Mouse (Mus musculus) thymus, adult 2 months (tissue): ENCODE data around the gene Traf4. TPM values are rescaled to one million over a fixed set of nuclear protein-coding genes. Genes with fewer than 3 reads are reported as not detected.

Source experiments
- DNase-seq: peaks from one replicate; pipeline ENCODE4 v3.0.0; 2021
- H3K27ac ChIP-seq: fragments of 200-500 bp; 2 replicates; pipeline ENCODE4 v1.5.1; 2012; ENCODE audit warnings: low read length, control low read depth; ENCODE audit not compliant: control insufficient read depth, insufficient read depth
- H3K27me3 ChIP-seq: fragments of 200-500 bp; 2 replicates; pipeline ENCODE4 v1.6.1; 2012; ENCODE audit warnings: mild to moderate bottlenecking, low read length, moderate library complexity, mixed read lengths; ENCODE audit not compliant: control insufficient read depth, insufficient read depth
- H3K36me3 ChIP-seq: fragments of 200-500 bp; 2 replicates; pipeline ENCODE4 v1.6.1; 2012; ENCODE audit warnings: mild to moderate bottlenecking, low read length, moderate library complexity; ENCODE audit not compliant: control insufficient read depth, insufficient read depth
- H3K4me1 ChIP-seq: fragments of 200-500 bp; replicated peaks from 2 replicates; pipeline ENCODE4 v1.6.1; 2012; ENCODE audit warnings: low read length; ENCODE audit not compliant: control insufficient read depth, insufficient read depth
- H3K4me3 ChIP-seq: fragments of 200-500 bp; 2 replicates; pipeline ENCODE4 v1.5.1; 2012; ENCODE audit warnings: mild to moderate bottlenecking, low read length, control low read depth, moderate library complexity; ENCODE audit not compliant: control insufficient read depth, insufficient read depth
- CTCF ChIP-seq: fragments of 200-500 bp; IDR thresholded peaks from 2 replicates; pipeline ENCODE4 v1.5.1; 2012; ENCODE audit warnings: mild to moderate bottlenecking, control low read depth, low read length, moderate library complexity, borderline replicate concordance; ENCODE audit not compliant: control insufficient read depth, poor library complexity, insufficient read depth; ENCODE audit errors: extremely low read depth
- POLR2A ChIP-seq: fragments of 200-500 bp; IDR thresholded peaks from 2 replicates; pipeline ENCODE4 v1.6.1; 2012; ENCODE audit warnings: mild to moderate bottlenecking, low read length, control low read depth, moderate library complexity; ENCODE audit not compliant: control insufficient read depth, poor library complexity, insufficient read depth; ENCODE audit errors: extremely low read depth
- WGBS: fragments of 180-500 bp; shearing (Covaris S2); methylation state at CpG from one replicate; pipeline ENCODE4 v1.1.7; 2018; 5-methylcytosine and 5-hydroxymethylcytosine counted together
- polyA plus RNA-seq: library from polyadenylated mRNA; depleted of rRNA; stranded (reverse); fragments of >200 nt; gene quantifications from 2 replicates; pipeline ENCODE4 v1.2.3, GENCODE M21; 2012

The Traf4 gene
- polyA plus RNA-seq, 1 experiment, result 275 TPM

- TF ChIP-seq POLR2A (no peak), CTCF (no peak)
- Histone ChIP-seq H3K4me1 (no peaks in the 10 kb centered on the region), H3K4me3 (no peak overlapping the region), H3K27me3 (no peaks in the 10 kb centered on the region), H3K36me3 (peaks cover 26% of the 10 kb centered on the region), H3K27ac (no peak overlapping the region)
- WGBS, result 98% methylated on average over 5 of the region's 5 CpGs
- DNase-seq, result no peak
Observed at GRCm38 (mm10) chr11:78155674-78156073, 9.7 kb downstream of the Traf4 start.

GRCm38 (mm10) chr11:78153778-78154177 lies 11.6 kb downstream of the Traf4 start:
- Histone ChIP-seq H3K36me3 (peaks cover 15% of the 10 kb centered on the region), H3K4me3 (no peak overlapping the region), H3K4me1 (no peaks in the 10 kb centered on the region), H3K27ac (no peak overlapping the region), H3K27me3 (no peaks in the 10 kb centered on the region)
- no peak for DNase-seq
- TF ChIP-seq CTCF, result no peak
- WGBS, result 97% methylated on average over 13 of the region's 13 CpGs

DNA sequence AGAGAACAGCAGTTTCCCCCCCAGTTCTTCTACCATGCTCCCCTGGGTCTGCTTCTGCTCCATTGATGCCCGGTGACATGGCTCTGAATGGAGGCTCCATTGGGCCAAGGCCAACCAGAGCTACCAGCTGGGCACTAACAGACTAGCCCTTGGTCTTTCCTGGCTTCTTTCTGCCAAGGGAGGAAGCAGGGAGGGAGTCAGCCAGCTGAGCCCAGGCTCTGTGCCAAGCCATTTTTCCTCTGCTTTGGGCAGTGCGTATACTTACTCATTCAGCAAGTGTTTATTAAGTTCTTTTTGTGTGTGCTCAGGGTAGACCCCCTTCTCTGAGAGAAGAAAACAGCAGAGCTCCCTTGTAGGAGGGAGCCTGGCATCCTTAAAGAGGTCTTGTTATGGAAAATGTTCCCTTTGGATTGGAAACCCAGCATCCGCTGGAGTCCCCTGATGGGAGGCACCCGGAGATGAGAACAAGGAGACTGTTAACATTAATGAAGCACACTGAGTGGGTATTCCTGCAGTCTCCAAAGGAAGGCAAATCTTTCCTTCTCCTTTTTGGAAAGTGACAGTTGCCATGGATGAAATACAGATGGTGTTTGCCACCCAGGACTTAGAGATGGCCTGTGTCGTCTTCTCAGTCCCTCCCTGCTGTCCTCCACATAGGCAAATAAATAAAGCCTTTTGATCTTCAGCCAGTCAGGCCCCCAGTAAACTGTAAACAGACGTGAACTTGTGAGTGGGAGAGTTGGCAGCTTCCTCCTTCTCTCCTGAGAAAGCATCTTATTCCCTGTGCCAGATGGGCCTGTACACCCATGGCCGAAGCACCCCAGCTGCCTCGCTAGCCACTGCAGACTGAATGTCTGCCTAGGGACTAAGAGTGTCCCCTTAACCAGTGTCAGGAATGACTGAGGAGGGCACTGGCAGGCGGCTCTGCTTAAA lies 12.8 kb downstream of the Traf4 start:
- Histone ChIP-seq H3K27me3 (no peaks in the 10 kb centered on the region), H3K36me3 (peaks cover 2% of the 10 kb centered on the region), H3K4me3 (no peak overlapping the region), H3K27ac (no peak overlapping the region), H3K4me1 (no peaks in the 10 kb centered on the region)
- 91% methylated on average over 9 of the region's 9 CpGs for WGBS
- DNase-seq, result no peak
- TF ChIP-seq CTCF, result no peak
- TF ChIP-seq POLR2A, result no peak

DNA sequence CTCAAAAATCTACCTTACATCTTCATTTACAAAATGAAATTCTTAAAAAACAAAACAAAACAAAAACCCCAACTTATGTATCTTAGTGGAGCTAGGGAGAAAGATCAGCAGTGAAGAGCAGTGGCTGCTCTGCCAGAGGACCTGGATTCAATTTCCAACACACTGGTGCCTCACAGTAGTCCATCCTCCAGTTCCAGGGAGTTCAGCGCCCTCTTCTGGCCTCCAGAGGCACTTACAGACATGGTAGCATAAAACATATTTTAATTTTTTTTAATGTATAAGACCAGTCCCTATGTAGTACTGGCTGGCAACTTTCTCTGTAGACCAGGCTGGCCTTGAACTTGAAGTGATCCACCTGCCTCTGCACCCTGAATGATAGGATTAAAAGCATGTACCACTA lies 14.2 kb downstream of the Traf4 start:
- WGBS, result 82% methylated on average over 1 of the region's 1 CpGs
- no peaks in the 10 kb centered on the region for H3K27me3 ChIP-seq
- no peaks in the 10 kb centered on the region for H3K36me3 ChIP-seq
- no peak for DNase-seq
- no peak overlapping the region for H3K4me3 ChIP-seq
- TF ChIP-seq POLR2A (no peak), CTCF (no peak)
- H3K27ac ChIP-seq, result no peak overlapping the region
- H3K4me1 ChIP-seq, result no peaks in the 10 kb centered on the region

DNA sequence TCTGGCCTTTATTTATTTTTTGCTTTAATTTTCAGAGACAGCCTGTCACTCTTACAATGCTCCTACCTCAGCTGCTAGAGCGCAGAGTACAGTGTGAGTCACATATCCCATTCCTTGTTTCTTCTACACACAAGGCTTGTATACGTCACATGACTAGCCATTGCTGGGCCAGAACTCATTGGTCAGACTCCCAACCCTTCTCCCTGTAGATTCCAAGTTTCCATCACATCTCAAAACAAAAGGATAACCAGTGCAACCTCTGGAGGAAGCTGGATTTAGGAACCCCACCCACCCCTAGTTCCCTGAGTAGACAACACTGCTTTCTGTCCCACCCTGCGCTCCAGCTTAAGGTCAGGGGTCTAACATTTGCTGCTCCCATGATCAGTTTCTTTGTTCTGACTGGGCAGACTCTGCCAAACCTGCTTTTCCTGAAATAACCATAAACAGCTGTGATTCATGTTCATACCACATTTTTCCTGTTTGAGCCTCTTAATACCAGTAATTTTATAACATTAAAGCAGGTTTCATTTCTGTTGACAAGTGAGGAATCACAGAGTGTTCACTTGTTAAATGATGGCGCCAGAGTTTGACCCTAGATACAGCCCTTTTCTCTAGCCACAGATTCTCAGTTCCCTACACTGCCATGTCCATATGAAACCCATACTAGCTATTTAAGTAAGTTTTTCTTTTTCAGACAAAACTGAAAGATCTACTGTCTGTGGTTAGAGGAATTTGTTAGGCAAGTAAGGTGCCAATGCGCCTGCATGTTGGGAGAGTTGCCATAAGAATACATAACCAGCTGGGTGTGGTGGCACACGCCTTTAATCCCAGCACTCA lies 18.5 kb downstream of the Traf4 start:
- Histone ChIP-seq H3K27me3 (no peaks in the 10 kb centered on the region), H3K4me1 (no peaks in the 10 kb centered on the region), H3K36me3 (no peaks in the 10 kb centered on the region; the same call in 1 of the 2 replicates), H3K4me3 (no peak overlapping the region), H3K27ac (no peak overlapping the region)
- TF ChIP-seq CTCF, result no peak
- no peak for TF ChIP-seq POLR2A
- 94% methylated on average over 6 of the region's 6 CpGs for WGBS
- no peak for DNase-seq

DNA sequence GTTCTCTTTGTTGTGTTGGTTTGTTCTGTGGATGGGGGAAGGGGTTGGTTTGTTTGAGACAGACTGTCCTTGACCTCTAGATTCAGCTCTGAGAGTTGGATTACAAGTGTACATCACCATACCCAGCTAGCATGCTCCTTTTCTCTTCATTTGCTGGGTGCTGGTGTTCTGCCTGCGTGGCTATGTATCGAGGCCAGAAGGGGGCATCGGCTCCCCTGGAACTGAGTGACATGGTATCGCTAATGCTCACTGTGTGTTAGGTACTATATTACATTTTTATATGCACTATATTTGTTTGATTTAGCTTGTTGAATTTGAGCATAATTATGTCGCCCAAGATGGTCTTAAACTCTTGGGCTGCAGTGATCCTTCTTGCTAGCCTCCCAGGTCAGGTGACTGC lies 19.2 kb downstream of the Traf4 start:
- H3K27ac ChIP-seq, result no peak overlapping the region
- TF ChIP-seq POLR2A (no peak), CTCF (no peak)
- DNase-seq, result no peak
- no peaks in the 10 kb centered on the region for H3K4me1 ChIP-seq
- H3K36me3 ChIP-seq, result no peaks in the 10 kb centered on the region; the same call in 1 of the 2 replicates
- no peaks in the 10 kb centered on the region for H3K27me3 ChIP-seq
- WGBS, result 92% methylated on average over 5 of the region's 5 CpGs
- H3K4me3 ChIP-seq, result no peak overlapping the region
